Mouse (Mus musculus) ES-E14 (cell line): ENCODE results near the gene Zfp64. TPM values are rescaled to one million over a fixed set of nuclear protein-coding genes. Genes with fewer than 3 reads are reported as not detected.

ENCODE experiments used
- DNase-seq: peaks from one replicate; pipeline ENCODE4 v3.0.0-alpha.2; 2013; ENCODE audit warnings: low read depth, low spot score
- H3K27ac ChIP-seq: 2 replicates; pipeline ENCODE4 v1.5.1; 2012; ENCODE audit warnings: low read depth, mild to moderate bottlenecking, low read length, moderate library complexity, mixed read lengths; ENCODE audit not compliant: poor library complexity, insufficient read depth, severe bottlenecking
- H3K36me3 ChIP-seq: 2 replicates; pipeline ENCODE4 v1.6.1; 2012; ENCODE audit warnings: mild to moderate bottlenecking, low read length, moderate library complexity, mixed read lengths; ENCODE audit not compliant: control insufficient read depth, poor library complexity, insufficient read depth, severe bottlenecking
- H3K4me1 ChIP-seq, 2 experiments: fragments of 150-350 bp in 1 of 2; sonication (generic) in 1 of 2; 2 replicates each; pipeline ENCODE4 v1.6.1; 2012; ENCODE audit warnings: low read length in 2 of 2, mild to moderate bottlenecking in 1 of 2, mixed read lengths in 1 of 2; ENCODE audit not compliant: control insufficient read depth in 2 of 2, insufficient read depth in 2 of 2, poor library complexity in 1 of 2
- H3K4me3 ChIP-seq, 2 experiments: fragments of 150-350 bp in 1 of 2; sonication (generic) in 1 of 2; 2 replicates each; pipeline ENCODE4 v1.5.1; 2012; ENCODE audit warnings: low read length in 2 of 2, low read depth in 1 of 2, mild to moderate bottlenecking in 1 of 2, mixed read lengths in 1 of 2; ENCODE audit not compliant: insufficient read depth in 1 of 2, poor library complexity in 1 of 2, severe bottlenecking in 1 of 2
- H3K9ac ChIP-seq: 2 replicates; pipeline ENCODE4 v1.6.1; 2012; ENCODE audit warnings: low read depth, mild to moderate bottlenecking, low read length, mixed read lengths; ENCODE audit not compliant: poor library complexity, insufficient read depth, severe bottlenecking
- H3K9me3 ChIP-seq: fragments of 150-350 bp; sonication (generic); 2 replicates; pipeline ENCODE4 v1.6.1; 2012; ENCODE audit warnings: low read depth, mild to moderate bottlenecking, low read length; ENCODE audit not compliant: control insufficient read depth, insufficient read depth
- CHD2 ChIP-seq: IDR thresholded peaks from 2 replicates; pipeline ENCODE4 v1.6.1; 2014; ENCODE audit warnings: mild to moderate bottlenecking, low read depth, low read length, inconsistent platforms
- HCFC1 ChIP-seq: IDR thresholded peaks from 2 replicates; pipeline ENCODE4 v1.6.1; 2012; ENCODE audit warnings: low read length, inconsistent platforms, borderline replicate concordance; ENCODE audit not compliant: insufficient read depth
- MAFK ChIP-seq: IDR thresholded peaks from 2 replicates; pipeline ENCODE4 v1.6.1; 2014; ENCODE audit warnings: mild to moderate bottlenecking, low read depth, low read length, inconsistent platforms; ENCODE audit not compliant: insufficient read depth
- ZC3H11A ChIP-seq: IDR thresholded peaks from 2 replicates; pipeline ENCODE4 v1.6.1; 2012; ENCODE audit warnings: low read depth, mild to moderate bottlenecking, inconsistent platforms, low read length, borderline replicate concordance
- ZNF384 ChIP-seq: IDR thresholded peaks from 2 replicates; pipeline ENCODE4 v1.6.1; 2012; ENCODE audit warnings: low read depth, low read length, inconsistent platforms
- in situ Hi-C, 2 experiments: fragments of 600-800 bp; cut with MboI; formaldehyde crosslinking; loops; one replicate each; pipeline ENCODE4 v1.15.1; 2025; ENCODE audit warnings: low sequenced_read_pairs in 2 of 2, inconsistent platforms in 1 of 2; ENCODE audit not compliant: unreplicated experiment in 2 of 2
- total RNA-seq: library from RNA; depleted of rRNA; stranded (reverse); fragments of 300-350 nt; gene quantifications from 2 replicates; pipeline ENCODE4 v1.2.3, GENCODE M21; 2012

The Zfp64 gene
- total RNA-seq, 1 experiment = 54.4 TPM

- TF ChIP-seq MAFK (no peak), CHD2 (0 out of 2 replicates have a peak, but pooled peaks have one; percentile 31)
- no peak for DNase-seq
- Histone ChIP-seq H3K4me1 (peaks cover 5 to 19% of the 10 kb centered on the region in 2 experiments; a peak in 2 of 4 replicates), H3K36me3 (peaks cover 2% of the 10 kb centered on the region; the same call in 1 of the 2 replicates), H3K9me3 (no peaks in the 10 kb centered on the region), H3K27ac (peak overlapping the region; percentile 98), H3K4me3 (peak overlapping the region; percentile 32 to 56), H3K9ac (peak overlapping the region; percentile 73)
- in situ Hi-C loops = no loop called here
Measured at GRCm38 (mm10) chr2:168959339-168959885, 4.0 kb upstream of the Zfp64 start.

GRCm38 (mm10) chr2:168955850-168956346 is 511 bp upstream of the Zfp64 start:
- peak overlapping the region; percentile 96 for H3K9ac ChIP-seq
- peak overlapping the region; percentile 80 to 91 for H3K4me3 ChIP-seq
- DNase-seq = peak; percentile 93
- in situ Hi-C loops = no loop called here
- no peak for TF ChIP-seq ZNF384
- TF ChIP-seq HCFC1 = peak; percentile 66; the same call in 1 of the 2 replicates
- no peak for TF ChIP-seq CHD2
- H3K9me3 ChIP-seq = no peaks in the 10 kb centered on the region
- peaks cover 19% of the 10 kb centered on the region for H3K36me3 ChIP-seq
- H3K4me1 ChIP-seq = peaks cover 3 to 28% of the 10 kb centered on the region in 2 experiments; a peak in 2 of 4 replicates
- H3K27ac ChIP-seq = peak overlapping the region; percentile 92

GRCm38 (mm10) chr2:168954376-168954775 is 1.0 kb downstream of the Zfp64 start:
- TF ChIP-seq ZC3H11A (no peak), HCFC1 (no peak), MAFK (no peak), ZNF384 (no peak), CHD2 (no peak)
- no peak for DNase-seq
- Histone ChIP-seq H3K4me3 (peak overlapping the region; percentile 80 to 91), H3K9ac (peak overlapping the region; percentile 95), H3K36me3 (peaks cover 24% of the 10 kb centered on the region), H3K4me1 (peaks cover 1 to 26% of the 10 kb centered on the region in 2 experiments; a peak in 2 of 4 replicates), H3K9me3 (no peaks in the 10 kb centered on the region), H3K27ac (peak overlapping the region; percentile 92)
- in situ Hi-C loops = no loop called here

- Histone ChIP-seq H3K27ac (no peak overlapping the region), H3K4me3 (no peak overlapping the region), H3K4me1 (peaks cover 1 to 12% of the 10 kb centered on the region in 2 experiments; a peak in 2 of 4 replicates), H3K36me3 (peaks cover 61% of the 10 kb centered on the region), H3K9ac (peak overlapping the region; percentile 24; the same call in 1 of the 2 replicates), H3K9me3 (no peaks in the 10 kb centered on the region)
- TF ChIP-seq HCFC1 = no peak
- TF ChIP-seq MAFK = no peak
- no peak for TF ChIP-seq CHD2
- no peak for TF ChIP-seq ZNF384
- no peak for TF ChIP-seq ZC3H11A
- in situ Hi-C loops = no loop called here
- DNase-seq = no peak
Measured at GRCm38 (mm10) chr2:168948506-168948905, 6.9 kb downstream of the Zfp64 start.

- TF ChIP-seq ZC3H11A (no peak), HCFC1 (no peak), ZNF384 (no peak), MAFK (no peak), CHD2 (no peak)
- in situ Hi-C loops = no loop called here
- no peak overlapping the region for H3K9ac ChIP-seq
- H3K27ac ChIP-seq = no peak overlapping the region
- peaks cover 64% of the 10 kb centered on the region for H3K36me3 ChIP-seq
- no peak for DNase-seq
- peaks cover 1 to 11% of the 10 kb centered on the region in 2 experiments; a peak in 2 of 4 replicates for H3K4me1 ChIP-seq
- no peaks in the 10 kb centered on the region for H3K9me3 ChIP-seq
- H3K4me3 ChIP-seq = no peak overlapping the region
Measured at GRCm38 (mm10) chr2:168947663-168948062, 7.7 kb downstream of the Zfp64 start.
